Mouse (Mus musculus) heart, adult 11 months (tissue): ENCODE measurements around the gene Pld2.
A peak's percentile ranks its signal among the peaks of the same experiment; 100 is the strongest.

Experiments used
- DNase-seq: peaks from one replicate; pipeline ENCODE4 v3.0.0; 2022

Gene Pld2

DNA sequence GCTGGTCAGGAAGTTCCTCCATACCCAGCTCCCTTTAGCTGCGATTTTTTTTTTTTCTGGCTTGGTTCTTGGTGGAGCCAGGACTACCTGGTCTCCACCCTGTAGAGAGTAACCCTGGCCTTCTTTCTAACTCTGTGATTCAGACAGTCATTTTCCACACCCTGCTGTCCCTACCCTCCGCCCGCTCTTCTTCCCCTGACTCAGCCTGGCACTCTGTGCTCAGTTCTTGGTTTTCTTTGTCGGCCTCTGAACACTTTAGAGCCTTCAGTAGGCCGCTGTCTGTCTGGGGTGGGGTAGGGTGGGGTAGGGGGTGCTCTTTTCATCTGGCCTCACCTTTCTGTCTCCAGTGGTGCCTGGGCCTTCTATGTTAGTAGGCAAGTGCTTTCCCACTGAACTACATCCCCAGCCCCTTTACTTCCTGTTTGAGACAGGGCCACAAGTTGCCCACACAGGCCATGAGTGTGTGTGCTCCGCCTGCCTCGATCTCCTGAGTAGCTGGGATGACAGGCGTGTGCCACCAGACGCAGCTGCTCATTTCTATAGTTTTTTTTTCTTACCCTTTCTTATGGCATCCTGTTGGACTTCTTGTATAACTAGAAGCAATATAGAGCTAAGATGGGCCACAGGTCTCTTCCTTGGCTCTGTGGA is 40.0 kb downstream of the Pld2 start:
- DNase-seq, result no peak

DNA sequence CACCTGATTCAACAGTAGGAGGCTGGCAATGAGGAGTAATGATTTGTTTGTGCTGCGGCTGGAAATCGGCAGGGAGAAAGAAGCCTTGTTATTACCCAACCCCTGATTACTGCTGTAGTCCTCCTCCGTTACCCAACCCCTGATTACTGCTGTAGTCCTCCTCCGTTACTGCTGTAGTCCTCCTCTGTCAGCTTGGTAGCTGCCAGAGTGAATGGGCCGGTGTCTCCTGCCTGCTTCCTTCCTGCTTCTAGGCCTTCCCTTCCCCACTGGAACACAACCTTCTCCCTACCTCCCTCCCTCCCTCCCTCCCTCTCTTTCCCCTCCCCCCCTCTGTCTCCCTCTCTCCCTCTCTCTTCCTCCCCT is 40.5 kb downstream of the Pld2 start:
- peak; percentile 89 for DNase-seq

DNA sequence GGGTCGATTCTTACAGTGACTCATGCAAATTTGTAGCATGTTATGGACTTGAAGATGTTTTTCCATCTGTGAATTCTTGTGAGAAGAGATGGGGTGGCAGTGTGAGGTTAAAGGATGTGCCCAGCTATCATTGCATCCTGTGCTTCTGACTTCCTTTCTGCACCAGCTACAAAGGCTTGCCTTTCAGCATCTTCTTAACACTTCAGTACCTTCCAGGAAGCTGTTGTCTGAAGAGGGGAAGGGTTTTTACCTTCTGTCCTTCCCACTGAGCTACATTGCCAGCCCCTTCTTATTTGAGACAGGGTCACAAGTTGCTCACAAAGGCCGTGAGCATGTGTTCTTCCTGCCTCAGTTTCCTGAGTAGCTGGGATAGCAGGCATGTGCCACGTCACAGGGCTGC is 41.1 kb downstream of the Pld2 start:
- no peak for DNase-seq

DNA sequence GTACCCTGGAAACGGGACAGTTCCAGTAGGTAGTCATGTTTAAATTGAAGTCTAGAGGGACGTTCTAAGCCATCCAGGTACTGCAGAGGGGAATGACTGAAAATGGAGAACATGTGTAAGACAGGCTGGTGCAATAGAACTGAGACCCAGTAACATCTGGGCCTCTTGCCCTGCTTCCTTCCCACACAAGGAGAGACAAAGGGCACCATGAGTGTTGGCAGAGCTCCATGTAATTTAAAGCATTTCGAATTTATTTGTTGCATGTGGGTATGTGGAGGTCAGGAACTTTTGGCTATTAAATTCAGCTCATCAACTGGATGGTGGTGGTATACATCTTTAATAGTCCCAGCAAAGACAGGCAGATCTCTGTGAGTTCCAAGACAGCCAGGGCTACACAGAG is 42.3 kb downstream of the Pld2 start:
- DNase-seq, result no peak

DNA sequence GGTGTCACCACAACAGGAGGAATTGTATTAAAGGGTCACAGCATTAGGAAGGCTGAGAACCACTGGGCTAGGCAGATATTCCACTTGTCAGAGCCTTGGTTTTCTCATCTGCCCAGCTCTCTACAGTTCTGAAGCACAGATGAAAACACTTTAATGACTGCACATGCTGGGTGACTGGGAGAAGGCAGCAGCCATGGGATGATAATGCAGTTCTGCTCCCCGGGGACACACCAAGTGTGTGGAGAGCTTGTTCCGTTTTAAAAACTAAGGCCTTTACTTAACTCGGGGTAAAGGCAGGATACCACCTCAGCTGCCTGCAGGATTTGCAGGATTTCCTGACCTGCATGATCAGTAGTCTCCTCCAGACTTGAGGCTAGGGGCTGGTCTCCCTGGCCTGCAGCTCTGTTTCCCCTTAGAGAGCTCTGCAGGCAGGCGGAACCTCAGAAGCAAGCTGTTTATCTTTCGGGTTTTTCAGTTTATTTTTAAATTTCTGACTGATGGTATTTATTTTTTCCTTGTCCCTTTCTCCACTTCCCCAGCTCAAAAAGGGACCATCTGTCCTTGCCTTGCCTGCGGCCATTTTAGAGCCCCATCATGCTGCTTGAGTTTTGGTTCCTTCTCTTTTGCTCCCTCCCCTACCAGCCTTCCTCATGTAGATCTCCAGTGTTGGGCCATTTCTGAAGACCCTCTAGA is 43.3 kb downstream of the Pld2 start:
- peak; percentile 93 for DNase-seq

DNA sequence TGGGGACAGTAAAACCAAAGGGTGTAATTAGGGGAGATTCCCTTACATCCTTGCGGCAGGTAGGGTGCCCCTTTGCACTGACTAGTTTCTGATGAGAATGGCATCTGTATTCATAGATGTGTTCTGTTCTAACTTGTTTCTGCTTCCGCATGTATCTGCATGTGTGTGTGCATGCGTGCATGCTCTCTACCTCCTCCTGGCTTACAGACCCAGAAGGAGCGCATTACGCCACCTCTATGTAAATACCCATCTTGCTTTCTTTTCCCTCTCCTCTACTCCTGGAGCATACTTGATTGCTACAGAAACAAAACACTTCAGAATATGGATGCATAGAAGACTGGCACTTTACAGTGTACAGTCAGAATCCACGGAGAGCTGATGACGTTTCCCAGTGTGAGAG is 43.9 kb downstream of the Pld2 start:
- no peak for DNase-seq

DNA sequence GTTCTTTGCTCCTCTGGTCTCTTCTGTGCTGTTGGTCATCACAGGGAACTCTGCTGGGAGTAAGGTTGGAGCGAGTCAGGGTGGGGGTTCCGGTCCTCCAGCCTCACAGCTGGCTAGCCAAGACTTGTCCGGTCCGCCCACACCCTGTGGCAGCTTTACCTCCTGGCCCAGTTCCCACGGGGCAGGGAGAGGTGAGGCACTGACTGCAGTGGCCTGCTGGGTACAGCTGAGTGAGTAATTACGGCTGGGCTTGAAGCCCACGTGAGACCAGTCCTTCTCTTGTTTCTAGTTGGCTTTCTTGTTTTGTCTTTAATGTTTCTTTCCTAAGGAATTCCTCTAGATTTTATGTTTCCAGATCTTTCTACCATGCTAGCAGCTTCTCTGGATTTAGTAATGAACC is 45.6 kb downstream of the Pld2 start:
- peak; percentile 97 for DNase-seq

DNA sequence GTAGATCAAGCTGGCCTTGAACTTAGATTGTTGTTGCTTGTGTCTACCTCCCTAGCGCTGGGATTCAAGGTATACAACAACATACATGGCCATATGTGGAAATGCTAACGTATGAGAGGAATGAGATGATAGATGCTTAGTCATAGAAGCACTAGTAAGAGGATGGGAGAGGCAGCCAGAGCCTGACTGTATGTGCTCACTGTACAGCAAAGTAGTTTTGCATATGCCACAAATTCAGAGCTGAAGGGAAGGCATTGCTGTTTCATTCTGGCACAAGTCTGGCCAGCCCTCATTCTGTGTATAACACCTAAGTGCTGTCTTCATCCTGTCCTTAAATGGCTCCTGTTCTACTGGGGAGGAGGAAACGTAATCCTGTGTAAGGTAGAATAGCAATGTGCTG is 46.4 kb downstream of the Pld2 start:
- no peak for DNase-seq

DNA sequence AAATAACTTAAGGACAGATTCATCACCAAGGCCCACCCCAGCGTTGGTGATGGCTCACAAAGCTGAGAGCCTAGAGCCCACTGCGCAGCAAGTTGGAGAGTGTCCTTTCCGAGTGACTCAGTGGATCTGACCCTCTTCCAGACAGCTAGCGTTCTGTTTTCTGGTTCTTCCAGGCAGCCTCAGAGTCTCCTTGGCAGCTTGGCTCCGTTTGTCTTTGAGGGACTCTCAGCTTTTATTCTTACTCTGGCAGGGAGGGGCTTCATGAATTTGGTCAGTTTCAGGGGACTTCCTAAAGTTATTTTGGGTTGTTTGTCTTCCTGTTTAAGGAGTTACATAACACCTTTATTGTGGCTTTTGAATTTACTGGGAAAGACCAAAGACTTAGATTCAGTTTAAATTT is 47.1 kb downstream of the Pld2 start:
- peak; percentile 94 for DNase-seq

DNA sequence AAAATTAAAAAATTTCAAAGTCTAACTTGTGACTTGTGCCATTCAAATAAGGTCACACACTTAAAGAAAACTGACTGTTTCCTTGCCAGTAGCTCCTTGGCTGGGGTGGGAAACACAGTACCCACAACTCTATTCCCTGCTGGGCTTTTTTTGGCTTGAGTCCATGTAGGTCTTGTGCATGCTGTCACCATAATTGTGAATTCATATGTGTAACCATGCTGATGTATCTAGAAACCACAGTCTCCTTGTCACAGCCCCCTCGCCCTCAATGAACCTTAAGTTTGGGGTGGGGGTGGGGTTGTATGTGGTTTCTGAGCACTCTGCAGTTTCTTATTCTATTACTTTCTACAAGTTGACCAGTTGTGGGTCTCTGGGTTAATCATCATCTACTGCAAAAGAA is 51.9 kb downstream of the Pld2 start:
- DNase-seq, result no peak

DNA sequence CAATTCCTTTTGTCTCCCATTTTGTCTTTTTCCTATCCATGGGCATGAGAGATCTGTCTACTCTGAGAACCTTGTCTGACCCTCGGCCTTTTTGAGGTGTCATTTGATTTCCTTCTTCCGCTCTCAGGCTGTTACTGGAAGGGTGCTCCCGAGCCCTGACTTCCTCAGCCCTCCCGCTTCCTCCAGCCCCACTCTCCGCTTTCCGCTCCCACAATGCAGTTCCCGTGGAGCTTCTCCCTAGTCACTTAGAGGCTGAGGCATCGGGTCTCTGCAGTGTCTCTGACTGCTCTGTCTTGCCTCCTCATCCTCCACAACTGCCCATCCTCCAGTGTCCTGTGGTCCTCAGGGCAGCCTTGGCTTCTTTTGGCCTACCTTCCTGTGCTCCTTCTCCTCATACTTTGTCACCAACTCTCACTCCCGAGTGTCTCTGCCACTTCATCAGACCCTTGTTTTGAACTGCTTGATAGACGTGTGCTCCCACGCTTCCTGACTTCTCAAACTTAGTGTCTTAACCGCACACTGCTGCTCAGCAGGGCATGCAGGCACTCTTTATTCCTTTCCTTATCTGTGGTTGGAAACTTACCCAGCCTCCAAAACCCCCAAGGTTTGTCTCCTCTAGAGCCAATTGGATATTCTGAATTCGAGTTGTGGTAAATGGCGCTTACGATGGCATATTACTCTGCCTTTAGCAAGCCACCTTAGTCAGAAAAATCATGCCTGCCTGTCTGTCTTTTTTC is 54.6 kb downstream of the Pld2 start:
- peak; percentile 98 for DNase-seq

DNA sequence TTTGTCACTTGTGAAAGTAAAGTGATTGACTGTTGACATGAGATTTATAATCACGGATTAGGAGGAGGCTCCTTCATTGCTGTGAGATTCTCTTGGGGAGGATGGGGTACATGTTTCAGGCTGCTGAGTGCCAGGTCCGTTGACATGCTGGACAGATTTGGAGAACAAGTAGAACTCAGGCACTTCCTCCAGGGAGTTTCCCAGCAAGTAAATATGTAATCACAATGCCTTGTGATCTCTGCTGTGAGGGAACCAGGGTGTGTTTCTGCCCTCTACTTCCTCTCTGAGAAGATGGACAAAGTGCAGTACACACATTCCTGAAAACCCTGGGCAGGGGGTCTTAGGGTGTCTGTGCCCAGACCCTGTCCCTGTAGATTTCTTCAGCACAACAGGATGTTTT is 55.8 kb downstream of the Pld2 start:
- peak; percentile 97 for DNase-seq

DNA sequence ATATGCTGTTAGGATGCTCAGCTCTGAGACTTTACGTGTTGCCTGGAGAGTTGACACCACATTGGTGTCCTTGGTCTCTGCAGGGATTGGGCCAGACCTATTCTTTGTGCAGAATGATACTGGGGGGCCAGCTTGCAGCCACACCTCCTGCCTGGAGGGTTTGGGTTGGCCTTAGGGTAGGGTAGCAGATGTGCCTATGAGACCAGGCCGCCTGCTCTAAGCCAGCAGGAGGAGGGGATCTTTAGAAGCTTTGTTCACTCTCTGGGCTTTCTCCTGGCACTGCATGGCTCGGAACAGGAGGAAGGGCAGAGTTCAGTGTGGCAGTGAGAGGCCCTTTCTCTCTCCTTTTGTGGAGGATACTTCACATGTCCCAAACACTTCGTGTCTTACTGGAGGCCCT is 56.2 kb downstream of the Pld2 start:
- peak; percentile 93 for DNase-seq

DNA sequence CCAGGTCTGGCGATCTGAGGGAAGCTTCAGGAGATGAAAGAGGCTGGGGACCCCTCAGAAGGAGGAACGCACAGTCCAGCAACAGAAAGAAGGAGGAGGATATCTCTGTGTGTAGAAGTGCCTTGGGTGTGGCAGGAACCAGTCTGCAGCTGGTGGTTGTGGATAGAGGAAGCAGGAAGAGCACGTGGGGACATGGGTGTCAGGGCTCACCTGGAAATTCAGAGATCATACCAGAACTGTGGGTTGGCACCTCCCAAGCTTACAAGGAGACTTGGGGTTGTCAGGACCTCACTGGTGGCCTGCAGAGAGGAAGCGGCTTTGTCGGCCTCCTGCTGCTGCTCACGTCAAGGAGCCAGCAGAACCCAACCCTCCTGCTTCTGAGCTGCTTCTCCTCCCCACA is 57.4 kb downstream of the Pld2 start:
- no peak for DNase-seq

DNA sequence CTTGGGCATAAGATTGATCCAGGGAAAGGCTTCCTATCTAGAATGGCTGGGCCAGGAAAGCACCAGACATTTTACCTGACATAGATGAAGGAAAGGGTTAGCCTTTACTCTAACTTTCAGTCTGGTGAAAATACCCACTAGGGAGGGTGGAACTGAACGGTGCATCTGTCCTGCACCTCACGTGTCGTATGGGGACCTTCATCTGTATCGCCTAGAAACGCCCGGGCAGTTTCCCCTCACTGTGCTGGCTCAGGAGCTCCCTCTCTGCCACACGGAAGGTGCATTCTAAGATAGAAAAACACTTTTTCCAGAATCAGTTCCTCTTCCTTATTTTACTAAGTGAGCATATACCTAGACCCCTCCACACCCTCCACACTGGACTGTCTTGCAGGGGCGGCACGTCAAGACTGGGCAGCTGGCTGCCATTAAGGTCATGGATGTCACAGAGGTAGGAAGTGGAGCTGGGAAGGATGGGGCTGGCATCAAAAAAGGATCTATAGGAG is 58.6 kb downstream of the Pld2 start:
- no peak for DNase-seq

DNA sequence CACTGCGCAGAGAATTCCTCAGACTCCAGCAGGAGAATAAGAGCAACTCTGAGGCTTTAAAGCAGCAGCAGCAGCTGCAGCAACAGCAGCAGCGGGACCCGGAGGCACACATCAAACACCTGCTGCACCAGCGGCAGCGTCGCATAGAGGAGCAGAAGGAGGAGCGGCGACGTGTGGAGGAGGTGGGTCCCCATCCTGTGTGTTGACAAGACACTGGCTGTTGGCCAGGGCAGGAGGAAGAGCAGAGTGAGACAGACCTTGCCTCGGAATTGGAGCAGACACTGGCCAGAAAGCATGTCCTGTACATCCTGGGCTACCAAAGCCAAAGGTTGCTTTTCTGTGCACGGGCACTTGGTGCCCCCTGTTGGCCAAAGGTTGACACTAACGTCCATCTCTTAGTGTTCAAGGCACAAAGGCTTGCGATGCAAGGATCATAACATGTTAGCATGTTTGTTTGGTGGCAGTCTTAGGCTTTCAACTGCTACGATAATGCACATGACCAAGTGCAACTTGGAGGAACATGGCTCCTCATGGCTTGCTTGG is 65.2 kb downstream of the Pld2 start:
- DNase-seq, result peak; percentile 95

DNA sequence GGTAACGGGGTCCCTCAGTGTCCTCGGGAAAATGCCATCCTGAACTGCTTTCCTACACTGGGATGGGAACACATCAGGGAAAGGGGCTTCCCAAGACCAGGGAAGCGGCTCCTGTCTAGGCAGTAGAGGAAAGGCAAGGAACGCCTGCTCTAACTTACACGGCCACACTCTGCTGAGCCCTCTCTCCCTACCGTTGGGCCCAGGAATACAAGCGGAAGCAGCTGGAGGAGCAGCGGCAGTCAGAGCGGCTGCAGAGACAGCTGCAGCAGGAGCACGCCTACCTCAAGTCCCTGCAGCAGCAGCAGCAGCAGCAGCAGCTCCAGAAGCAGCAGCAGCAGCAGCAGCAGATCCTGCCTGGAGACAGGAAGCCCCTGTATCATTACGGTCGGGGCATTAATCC is 66.9 kb downstream of the Pld2 start:
- DNase-seq, result no peak

DNA sequence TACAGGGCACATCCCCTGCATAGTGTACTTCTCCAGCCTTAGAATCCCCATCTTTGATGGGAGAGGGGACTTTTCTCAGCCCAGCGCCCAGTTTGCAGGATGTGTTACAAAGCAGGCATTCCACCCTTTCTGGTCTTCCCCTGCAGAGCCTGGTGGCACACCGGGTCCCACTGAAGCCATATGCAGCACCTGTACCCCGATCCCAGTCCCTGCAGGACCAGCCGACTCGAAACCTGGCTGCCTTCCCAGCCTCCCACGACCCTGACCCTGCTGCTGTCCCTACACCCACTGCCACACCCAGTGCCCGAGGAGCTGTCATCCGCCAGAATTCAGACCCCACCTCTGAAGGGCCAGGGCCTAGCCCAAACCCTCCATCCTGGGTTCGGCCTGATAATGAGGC is 67.7 kb downstream of the Pld2 start:
- peak; percentile 90 for DNase-seq
